Mouse (Mus musculus) myocyte (in vitro differentiated cells): ENCODE measurements around the gene Ust.

Source experiments
- E2F4 ChIP-seq: IDR thresholded peaks from one replicate; pipeline ENCODE4 v1.6.1; 2011; ENCODE audit warnings: mild to moderate bottlenecking, control low read depth, moderate library complexity; ENCODE audit not compliant: insufficient read depth
- POLR2A ChIP-seq: IDR thresholded peaks from one replicate; pipeline ENCODE4 v1.6.1; 2011; ENCODE audit warnings: low read depth, mild to moderate bottlenecking, control low read depth, moderate library complexity; ENCODE audit not compliant: insufficient read length
- REST ChIP-seq: IDR thresholded peaks from one replicate; pipeline ENCODE4 v1.6.1; 2011; ENCODE audit warnings: mild to moderate bottlenecking, control low read depth, moderate library complexity; ENCODE audit not compliant: insufficient read depth, insufficient read length
- TCF12 ChIP-seq: IDR thresholded peaks from one replicate; pipeline ENCODE4 v1.6.1; 2011; ENCODE audit warnings: mild to moderate bottlenecking, control low read depth; ENCODE audit not compliant: poor library complexity, insufficient read depth, severe bottlenecking

DNA sequence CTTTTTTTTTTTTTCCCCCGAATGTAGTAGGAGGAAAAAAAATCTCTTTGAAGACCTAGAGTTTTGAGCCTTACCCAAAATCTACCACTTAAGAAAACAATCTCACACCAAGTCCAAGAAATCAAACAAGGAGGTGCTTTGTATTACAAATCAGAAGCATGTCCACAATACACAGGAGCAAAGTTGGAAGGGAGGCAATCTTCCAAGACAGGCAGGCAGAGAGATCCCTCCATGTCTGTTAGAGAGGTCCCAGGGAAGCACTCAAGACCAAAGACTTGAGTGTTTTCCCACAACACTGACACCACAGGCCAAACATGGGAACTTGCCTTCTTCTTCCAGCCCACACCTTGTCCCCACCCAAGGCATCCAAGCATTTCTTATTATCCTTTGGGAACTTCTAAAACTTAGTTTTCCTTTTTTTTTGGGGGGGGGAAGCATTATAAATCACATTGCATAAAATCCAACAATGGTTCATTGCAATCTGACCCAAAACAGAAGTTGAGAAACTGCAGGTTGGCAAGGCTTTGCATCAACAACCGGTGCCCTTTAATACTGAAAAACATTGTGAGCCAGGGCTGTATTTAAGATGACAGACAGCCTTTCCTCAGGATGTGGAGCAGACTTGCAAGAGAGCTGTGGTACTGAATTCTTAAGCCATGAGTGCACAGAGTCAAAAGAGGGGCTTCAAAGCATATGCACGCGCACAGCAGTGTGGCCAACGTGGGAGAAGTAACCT, 49.8 kb downstream of the Ust start:
- TF ChIP-seq REST, result no peak
- no peak for TF ChIP-seq POLR2A
- no peak for TF ChIP-seq E2F4
- TF ChIP-seq TCF12, result no peak
